Comparison of ENCODE assay signal across 10 mouse cellular contexts in the genomic region with DNA sequence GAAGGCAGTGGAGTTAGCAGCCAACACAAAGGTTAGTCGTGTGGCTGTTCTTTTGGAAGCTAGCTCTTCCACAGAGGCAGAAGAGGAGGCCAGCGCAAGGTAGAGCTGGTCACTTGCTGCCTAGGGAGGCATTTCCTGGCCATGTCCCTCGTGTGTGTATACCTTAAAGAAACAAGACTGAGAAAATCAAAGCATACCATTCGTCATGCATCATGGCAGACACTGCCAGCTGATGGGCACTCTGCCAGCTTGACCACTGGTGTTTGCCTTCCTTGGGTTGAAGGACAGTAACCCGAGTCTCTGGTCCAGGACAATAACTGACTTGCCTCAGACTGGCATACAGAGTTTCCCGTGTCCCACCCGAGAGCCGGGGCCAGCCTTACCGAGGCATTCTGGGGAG. TPM values are rescaled to one million over a fixed set of nuclear protein-coding genes. Genes with fewer than 3 reads are reported as not detected.
DNase-seq lines count a peak whose midpoint lies in the region.
"Had no signal": no experiment of that assay in that cellular context is flagged by ENCODE, and none has a peak within 500 bp of the region (broad histone marks: within the 10 kb centered on the region; RNA-seq: fewer than 3 reads in every experiment).

No protein-coding gene starts in this region.

- peak; percentile 44 for DNase-seq in kidney, adult 11 months
- no peak for DNase-seq in kidney, adult 8-10 months
- DNase-seq in right cerebral cortex, postnatal 14 days, result peak; percentile 29
- DNase-seq in right cerebral cortex, adult 18-20 months, result no peak
- DNase-seq in adrenal gland, adult 2 months, result peak; percentile 84
- DNase-seq in lung, postnatal 36 days, result peak; percentile 64
- no peak for DNase-seq in spleen, postnatal 4 days (ENCODE audit: low spot score in 2 of 2)
- DNase-seq in thymus, postnatal 14 days, result no peak
- DNase-seq: cerebellum, adult 9-10 months; heart, adult 18-20 months had no signal

RNA-seq across cellular contexts. Expression of a gene that starts 22.1 kb away (rescaled TPM):
- total RNA-seq in adrenal gland, adult 2 months (2021), result 1,000 to 10,000 TPM in 1 of 2 experiments, 100 to 1,000 TPM in 1; 736 to 1,496 TPM
- 1,206 and 1,589 TPM in 2 replicates for polyA plus RNA-seq in adrenal gland, adult 2 months (2012; rRNA removed)

RNA-seq across cellular contexts. Expression of a gene that starts 55.7 kb away (rescaled TPM):
- total RNA-seq in adrenal gland, adult 2 months (2021), result 100 to 1,000 TPM in 1 of 2 experiments, 10 to 100 TPM in 1; 83.4 to 367 TPM
- polyA plus RNA-seq in adrenal gland, adult 2 months (2012; rRNA removed), result 266 and 407 TPM in 2 replicates

Comparison
In these comparisons a context has a peak if more than half of its experiments do, and no peak if none do; other contexts are left out.
1. DNase-seq: peak in kidney, adult 11 months (single experiment), right cerebral cortex, postnatal 14 days (single experiment), adrenal gland, adult 2 months (single experiment) and lung, postnatal 36 days (single experiment); none in kidney, adult 8-10 months (0 of 2), right cerebral cortex, adult 18-20 months (single experiment), spleen, postnatal 4 days (0 of 2) and thymus, postnatal 14 days (single experiment).